Mouse (Mus musculus) heart, embryonic 12.5 days (tissue): ENCODE results near the gene Usp11. TPM values are rescaled to one million over a fixed set of nuclear protein-coding genes. Genes with fewer than 3 reads are reported as not detected.

Experiments used
- polyA plus RNA-seq: library from polyadenylated mRNA; unstranded; fragments of >200 nt; fragmentation: Nextera tagmentation; extraction: Ambion mirVana; gene quantifications from 2 replicates; pipeline ENCODE4 v1.2.1, GENCODE M21; 2016

Usp11 gene
- polyA plus RNA-seq, 1 experiment from 2014 or later = 45.4 TPM

Other genes with a start within 250 kb of the Usp11 start
- gene Rgn, start 154.1 kb upstream of the Usp11 start, polyA plus RNA-seq = 0.54 and 1.6 TPM in 2 replicates
- 44.1 and 44.5 TPM in 2 replicates for gene Rbm10, start 86.4 kb upstream of the Usp11 start, polyA plus RNA-seq
- 335 and 344 TPM in 2 replicates for gene Ndufb11, start 86.3 kb upstream of the Usp11 start, polyA plus RNA-seq
- 211 and 225 TPM in 2 replicates for gene Uba1, start 45.6 kb upstream of the Usp11 start, polyA plus RNA-seq
- gene Cdk16, start 16.0 kb upstream of the Usp11 start, polyA plus RNA-seq = 140 and 141 TPM in 2 replicates
- gene Araf, start 93.9 kb downstream of the Usp11 start, polyA plus RNA-seq = 101 and 110 TPM in 2 replicates
- 31.3 and 32.5 TPM in 2 replicates for gene Timp1, start 166.3 kb downstream of the Usp11 start, polyA plus RNA-seq
- 0.31 and 0.33 TPM in 2 replicates for gene Syn1, start 217.1 kb downstream of the Usp11 start, polyA plus RNA-seq
- gene Cfp, start 227.6 kb downstream of the Usp11 start, polyA plus RNA-seq = 2.2 and 2.7 TPM in 2 replicates
- 13.0 and 14.6 TPM in 2 replicates for gene Elk1, start 246.7 kb downstream of the Usp11 start, polyA plus RNA-seq